Mouse (Mus musculus) brown adipose tissue, adult 24 weeks (tissue): ENCODE measurements around the gene Rps25. TPM values are rescaled to one million over a fixed set of nuclear protein-coding genes. Genes with fewer than 3 reads are reported as not detected.
"Not testable (repeated sequence)": the region's sequence is repeated elsewhere in the genome, so short reads cannot be mapped to it uniquely, and the experiment has no call there.

ENCODE experiments used
- H3K27ac ChIP-seq: fragments of 200-500 bp; replicated peaks from 2 replicates; pipeline ENCODE4 v1.5.1; 2012; ENCODE audit warnings: low read depth, mild to moderate bottlenecking, low read length
- H3K4me1 ChIP-seq: fragments of 200-500 bp; 2 replicates; pipeline ENCODE4 v1.6.1; 2012; ENCODE audit warnings: low read length, mixed read lengths; ENCODE audit not compliant: control insufficient read depth, insufficient read depth, insufficient read length
- H3K4me3 ChIP-seq: fragments of 200-500 bp; 2 replicates; pipeline ENCODE4 v1.5.1; 2012; ENCODE audit warnings: low read depth, mild to moderate bottlenecking, low read length, moderate library complexity; ENCODE audit not compliant: insufficient read depth
- polyA plus RNA-seq: library from polyadenylated mRNA; stranded (reverse); fragments of >200 nt; gene quantifications from 2 replicates; pipeline ENCODE4 v1.2.4, GENCODE M21; 2012; ENCODE audit not compliant: missing spikeins, insufficient read depth, insufficient read length

The Rps25 gene
- polyA plus RNA-seq, 1 experiment = 1,821 TPM

DNA sequence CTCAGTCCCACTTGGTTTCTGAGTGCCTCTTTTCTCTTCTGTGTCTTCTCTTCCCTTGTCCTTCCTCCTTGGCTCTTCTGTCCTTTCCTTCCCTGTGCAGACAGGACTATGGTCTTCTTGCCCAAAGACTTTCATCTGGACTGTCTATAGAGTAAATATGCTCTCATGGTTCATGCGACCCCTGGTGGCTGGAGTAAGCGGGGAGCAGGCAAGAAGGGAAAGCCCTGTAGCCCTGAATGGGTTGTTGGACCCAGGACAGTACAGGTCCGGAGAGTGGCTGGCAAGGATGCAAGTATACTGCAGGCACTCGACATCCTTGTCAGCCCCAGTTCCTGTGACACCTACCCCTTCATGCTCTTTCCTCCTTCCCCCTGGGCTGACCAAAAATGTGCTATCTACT, 15.5 kb upstream of the Rps25 start:
- no peak overlapping the region for H3K27ac ChIP-seq
- peaks cover 2% of the 10 kb centered on the region; the same call in 1 of the 2 replicates for H3K4me1 ChIP-seq
- H3K4me3 ChIP-seq = no peak overlapping the region

DNA sequence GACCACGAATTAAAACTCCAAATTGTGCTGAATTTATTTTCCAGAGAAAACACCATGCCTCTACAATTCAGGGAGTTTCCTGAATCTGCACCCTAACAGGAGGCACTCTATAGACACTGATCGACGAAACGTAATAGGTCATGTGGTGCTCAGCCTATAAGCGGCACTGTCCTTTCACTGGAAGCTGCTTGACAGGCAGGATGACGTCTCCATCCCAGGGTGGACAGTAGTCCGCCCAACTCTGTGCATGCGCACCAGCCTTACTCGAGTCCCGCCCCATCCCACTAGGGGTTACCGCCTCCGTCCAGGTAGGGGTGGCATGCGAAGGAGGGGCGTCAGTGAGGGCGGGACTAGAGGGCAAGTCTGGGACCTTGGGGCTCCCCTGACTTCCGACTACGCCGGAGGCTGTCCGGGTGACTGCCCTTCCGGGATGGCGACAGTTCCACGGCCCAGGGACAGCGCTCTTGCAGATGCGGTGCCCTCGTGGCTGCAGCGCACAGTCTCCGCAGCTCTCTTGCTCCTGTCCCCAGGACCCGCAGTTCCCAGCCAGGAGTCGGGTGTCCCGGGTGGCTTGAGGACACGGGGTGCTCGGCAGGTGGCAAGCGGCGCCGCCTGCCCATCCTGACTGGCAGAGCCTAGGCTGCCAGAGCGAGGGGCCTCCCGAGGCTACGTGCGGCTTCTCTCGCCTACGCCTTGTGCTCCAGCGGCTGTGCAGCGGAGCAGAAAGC, 10.1 kb upstream of the Rps25 start, which contains the start of gene Slc37a4:
Slc37a4 (plus strand) TSS at position 169 of the 728 bp plus-strand sequence.
- H3K4me3 ChIP-seq = peak within 1 kb of the TSS; percentile 66
- peak within 1 kb of the TSS; percentile 29 for H3K27ac ChIP-seq
- peaks cover 12% of the 10 kb centered on the region for H3K4me1 ChIP-seq

DNA sequence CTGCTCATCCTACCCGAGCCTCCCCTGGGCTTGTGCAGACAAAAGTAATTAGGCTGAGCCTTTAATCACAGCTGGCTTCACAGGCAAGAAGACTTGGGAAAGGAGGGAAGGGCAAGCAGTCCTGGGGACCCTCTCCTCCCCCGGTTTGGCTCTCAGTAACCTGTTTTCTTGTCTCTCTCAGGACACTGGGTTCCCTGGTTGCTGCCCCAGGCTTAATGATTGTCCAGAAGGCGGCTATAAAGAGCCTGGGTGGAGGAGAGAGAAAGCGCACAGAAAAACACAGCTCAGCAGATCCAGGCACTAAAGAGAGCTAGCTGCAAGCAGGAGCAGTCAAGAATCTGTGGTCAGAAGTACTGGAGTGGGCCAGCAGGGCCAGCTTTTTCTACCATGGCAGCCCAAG, 8.9 kb upstream of the Rps25 start:
- no peak overlapping the region for H3K27ac ChIP-seq
- H3K4me3 ChIP-seq = no peak overlapping the region; the same call in 1 of the 2 replicates
- peaks cover 12% of the 10 kb centered on the region for H3K4me1 ChIP-seq

DNA sequence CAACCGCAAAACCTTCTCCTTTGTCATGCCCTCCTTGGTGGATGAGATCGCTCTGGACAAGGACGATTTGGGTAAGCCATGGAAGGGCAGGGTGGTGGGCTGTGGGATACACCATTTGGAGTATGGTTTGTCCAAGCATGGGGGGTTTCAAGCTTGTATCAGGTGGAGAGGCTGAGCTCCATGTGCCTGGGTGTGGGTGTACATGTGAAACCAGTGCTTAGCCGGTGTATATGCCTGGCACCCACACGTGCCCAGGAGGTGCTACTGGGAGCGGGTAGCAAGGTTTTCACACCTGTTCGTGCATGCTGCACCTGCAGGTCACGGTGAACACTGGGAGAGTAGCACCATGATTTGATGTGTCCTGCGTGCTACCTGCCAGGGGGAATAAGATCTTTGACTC, 8.4 kb upstream of the Rps25 start:
- H3K27ac ChIP-seq = no peak overlapping the region
- H3K4me3 ChIP-seq = no peak overlapping the region; the same call in 1 of the 2 replicates

DNA sequence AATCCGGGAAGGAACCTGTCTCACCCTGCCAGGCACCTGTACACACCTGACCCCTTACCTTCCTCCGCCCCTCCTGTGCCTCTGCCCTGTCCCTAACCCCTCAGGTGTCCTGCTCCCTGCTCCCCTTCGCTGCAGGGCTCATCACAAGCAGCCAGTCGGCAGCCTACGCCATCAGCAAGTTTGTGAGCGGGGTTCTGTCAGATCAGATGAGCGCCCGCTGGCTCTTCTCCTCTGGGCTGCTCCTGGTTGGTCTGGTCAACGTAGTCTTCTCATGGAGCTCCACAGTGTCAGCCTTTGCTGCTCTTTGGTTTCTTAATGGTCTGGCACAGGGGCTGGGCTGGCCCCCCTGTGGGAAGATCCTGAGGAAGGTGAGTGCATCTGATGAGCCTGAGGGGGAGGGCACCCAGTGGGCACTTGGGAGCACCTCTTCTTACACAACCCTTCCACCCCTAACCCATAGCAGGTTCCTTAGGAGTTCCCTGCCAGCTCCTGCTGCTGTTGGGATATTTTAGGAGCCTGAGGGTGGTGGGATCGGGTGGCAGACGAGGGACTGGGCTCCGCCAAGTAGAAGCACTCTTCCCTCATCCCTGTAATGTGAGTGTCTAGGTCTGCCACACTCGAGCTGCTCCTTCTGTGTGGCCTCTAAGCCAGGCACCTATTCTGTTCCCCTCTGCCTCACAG, 7.7 kb upstream of the Rps25 start:
- no peak overlapping the region for H3K27ac ChIP-seq
- H3K4me1 ChIP-seq = peaks cover 12% of the 10 kb centered on the region
- no peak overlapping the region for H3K4me3 ChIP-seq

More for the DNA sequence above, 8.4 kb upstream of the Rps25 start:
- peaks cover 12% of the 10 kb centered on the region for H3K4me1 ChIP-seq

DNA sequence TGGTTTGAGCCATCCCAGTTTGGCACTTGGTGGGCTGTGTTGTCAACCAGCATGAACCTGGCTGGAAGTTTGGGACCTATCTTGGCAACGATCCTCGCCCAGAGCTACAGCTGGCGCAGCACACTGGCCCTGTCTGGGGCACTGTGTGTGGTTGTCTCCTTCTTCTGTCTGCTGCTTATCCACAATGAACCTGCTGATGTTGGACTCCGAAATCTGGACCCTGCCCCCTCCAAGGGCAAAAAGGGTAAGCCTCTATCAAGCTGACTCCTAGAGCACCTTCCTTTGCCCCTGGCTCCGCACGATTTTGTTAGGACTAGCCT, 7.2 kb upstream of the Rps25 start:
- Histone ChIP-seq H3K4me3 (no peak overlapping the region), H3K27ac (no peak overlapping the region), H3K4me1 (peaks cover 12% of the 10 kb centered on the region)

DNA sequence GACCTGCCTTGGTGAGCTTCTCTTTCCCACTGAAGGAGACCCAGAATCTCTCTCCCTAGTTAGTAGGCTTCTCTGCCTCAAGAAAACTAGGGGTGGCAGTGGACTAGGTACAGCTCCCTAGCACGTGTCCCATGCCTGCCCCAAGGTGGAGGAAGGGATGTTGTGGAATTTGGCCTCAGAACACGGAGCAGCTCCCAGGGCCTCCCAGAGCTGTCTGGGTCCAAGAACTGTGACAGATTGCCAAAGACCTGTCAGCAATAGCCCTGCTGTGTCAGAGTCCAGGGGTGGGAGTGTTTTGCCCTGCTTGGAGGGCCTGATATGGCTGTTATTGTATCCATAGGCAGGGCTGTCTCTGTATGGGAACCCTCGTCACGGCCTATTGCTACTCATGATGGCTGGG, 5.9 kb upstream of the Rps25 start:
- peaks cover 11% of the 10 kb centered on the region for H3K4me1 ChIP-seq
- no peak overlapping the region for H3K4me3 ChIP-seq
- H3K27ac ChIP-seq = peak overlapping the region; percentile 11; the same call in 1 of the 2 replicates

DNA sequence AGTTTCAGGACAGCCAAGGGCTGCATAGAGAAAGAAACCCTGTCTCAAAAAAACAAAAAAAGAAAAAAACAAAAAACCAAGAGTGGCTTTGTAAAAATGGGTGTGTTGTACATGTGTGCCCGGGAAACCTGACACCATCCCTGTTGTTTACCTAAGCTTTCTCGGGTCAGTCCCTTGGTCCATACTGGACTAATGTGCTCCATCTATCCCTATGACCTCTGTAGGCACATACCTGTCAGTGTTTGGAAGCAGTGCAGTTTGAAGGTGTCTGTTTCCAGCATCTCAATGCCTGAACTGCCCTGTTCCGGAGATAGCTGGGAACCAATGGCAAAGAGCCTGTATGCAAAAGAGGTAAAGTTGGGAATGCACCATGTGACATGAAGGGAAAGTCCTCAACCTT, 1.9 kb upstream of the Rps25 start:
- Histone ChIP-seq H3K4me1 (peaks cover 8% of the 10 kb centered on the region), H3K4me3 (no peak overlapping the region), H3K27ac (no peak overlapping the region)

DNA sequence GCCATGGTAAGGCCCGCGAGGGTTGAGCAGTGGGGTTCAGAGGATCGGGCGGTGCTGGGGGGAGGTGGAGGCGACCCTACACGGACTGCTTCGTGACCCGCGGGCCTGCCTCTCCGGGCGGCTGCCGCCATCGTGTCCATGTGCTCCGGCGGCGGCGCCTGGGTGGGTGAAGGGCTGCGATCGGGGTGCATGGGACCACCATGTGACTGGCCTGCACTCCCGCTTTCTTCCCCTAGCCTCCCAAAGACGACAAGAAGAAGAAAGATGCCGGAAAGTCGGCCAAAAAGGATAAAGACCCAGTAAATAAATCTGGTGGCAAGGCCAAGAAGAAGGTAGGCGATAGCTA, 786 bp downstream of the Rps25 start:
- Histone ChIP-seq H3K27ac (peak overlapping the region; percentile 73), H3K4me3 (peak overlapping the region; percentile 88), H3K4me1 (no peaks in the 10 kb centered on the region)

DNA sequence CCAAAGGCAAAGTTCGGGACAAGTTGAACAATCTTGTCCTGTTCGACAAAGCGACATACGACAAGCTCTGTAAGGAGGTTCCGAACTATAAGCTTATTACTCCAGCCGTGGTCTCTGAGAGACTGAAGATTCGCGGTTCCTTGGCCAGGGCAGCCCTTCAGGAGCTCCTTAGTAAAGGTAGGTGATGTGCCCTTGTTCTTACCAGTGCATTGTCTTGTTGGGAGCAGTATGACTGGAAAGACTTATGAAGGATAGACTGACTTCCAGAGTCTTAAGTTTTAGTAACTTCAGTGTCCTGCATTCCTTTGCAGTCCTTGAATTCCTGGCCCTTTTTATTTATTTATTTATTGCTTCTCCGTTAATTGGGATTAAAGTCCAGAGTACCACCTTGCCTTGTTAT, 1.8 kb downstream of the Rps25 start:
- H3K4me1 ChIP-seq = not testable (repeated sequence)

DNA sequence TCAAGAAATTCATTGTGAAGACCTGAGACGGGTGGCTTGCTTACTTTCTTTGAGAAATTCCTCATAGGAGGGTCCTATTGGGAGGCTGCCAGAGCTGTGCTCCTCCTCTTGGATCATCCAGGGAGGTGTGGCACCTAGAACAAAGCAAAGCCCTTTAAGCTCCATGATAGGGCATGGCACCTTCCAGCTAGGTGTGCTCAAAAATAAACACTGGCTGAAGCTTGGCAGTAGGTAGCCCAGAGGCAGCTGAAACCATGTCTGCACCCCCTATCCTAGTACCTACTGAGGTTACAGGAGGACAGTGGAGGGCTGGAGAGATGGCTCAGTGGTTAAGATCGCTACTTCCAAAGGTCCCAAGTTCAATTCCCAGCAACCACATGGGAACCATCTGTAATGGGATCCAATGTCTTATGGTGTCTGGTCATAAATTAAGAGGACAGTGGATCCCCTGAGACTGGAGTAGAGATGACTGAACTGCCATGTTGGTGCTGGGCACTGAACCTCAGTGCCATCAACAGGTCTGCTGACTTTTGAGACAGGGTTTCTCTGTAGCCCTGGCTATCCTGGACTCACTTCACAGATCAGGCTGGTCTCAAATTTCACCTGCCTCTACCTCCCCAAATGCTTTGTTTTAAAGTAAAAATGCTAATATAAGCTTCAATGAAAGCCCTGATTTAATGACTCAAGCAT, 3.9 kb downstream of the Rps25 start:
- Histone ChIP-seq H3K4me1 (no peaks in the 10 kb centered on the region), H3K4me3 (no peak overlapping the region), H3K27ac (no peak overlapping the region)

More for the DNA sequence above, 1.8 kb downstream of the Rps25 start:
- H3K4me3 ChIP-seq = peak overlapping the region; percentile 88
- not testable (repeated sequence) for H3K27ac ChIP-seq

DNA sequence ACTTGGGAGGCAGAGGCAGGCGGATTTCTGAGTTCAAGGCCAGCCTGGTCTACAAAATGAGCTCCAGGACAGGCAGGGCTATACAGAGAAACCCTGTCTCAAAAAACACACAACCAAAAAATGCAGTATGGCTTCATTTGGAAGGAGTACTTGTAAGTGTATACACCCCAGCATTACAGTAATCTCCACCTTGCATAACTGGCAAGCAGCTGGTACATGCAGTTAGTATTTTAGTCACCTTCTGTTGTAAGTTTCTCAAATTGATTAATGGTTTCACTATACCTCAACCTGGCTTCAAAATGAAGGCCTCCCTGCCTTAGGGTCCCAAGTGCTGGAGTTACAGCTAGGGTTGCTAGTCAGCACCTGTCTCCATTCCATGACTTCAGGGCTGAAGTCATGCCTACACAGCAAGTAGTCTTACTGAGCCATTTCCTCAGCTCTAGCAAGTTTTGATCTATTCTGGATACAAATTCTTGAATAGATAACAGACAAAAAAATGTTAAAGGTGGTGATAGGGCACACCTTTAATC, 4.7 kb downstream of the Rps25 start:
- Histone ChIP-seq H3K4me3 (no peak overlapping the region), H3K4me1 (no peaks in the 10 kb centered on the region), H3K27ac (no peak overlapping the region)

DNA sequence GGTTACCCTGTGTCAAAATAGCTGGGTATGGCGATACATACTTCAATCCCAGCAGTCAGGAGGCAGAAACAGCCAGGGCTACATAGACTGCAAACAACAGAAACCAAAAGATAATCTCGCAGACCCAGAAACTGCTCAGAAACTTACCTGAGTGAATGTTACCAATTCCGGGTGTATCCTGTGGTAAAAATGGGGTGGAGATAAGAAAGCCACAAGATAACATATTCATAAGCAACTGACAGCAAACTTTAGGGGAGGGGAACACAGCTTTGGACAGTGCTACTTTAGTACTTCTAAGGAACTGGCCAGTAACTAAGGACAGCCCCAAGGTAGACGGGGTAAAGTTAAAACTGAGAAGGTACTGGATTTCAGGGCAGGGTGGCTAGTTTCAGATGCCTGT, 5.4 kb downstream of the Rps25 start:
- H3K4me3 ChIP-seq = no peak overlapping the region
- no peaks in the 10 kb centered on the region for H3K4me1 ChIP-seq
- H3K27ac ChIP-seq = no peak overlapping the region

DNA sequence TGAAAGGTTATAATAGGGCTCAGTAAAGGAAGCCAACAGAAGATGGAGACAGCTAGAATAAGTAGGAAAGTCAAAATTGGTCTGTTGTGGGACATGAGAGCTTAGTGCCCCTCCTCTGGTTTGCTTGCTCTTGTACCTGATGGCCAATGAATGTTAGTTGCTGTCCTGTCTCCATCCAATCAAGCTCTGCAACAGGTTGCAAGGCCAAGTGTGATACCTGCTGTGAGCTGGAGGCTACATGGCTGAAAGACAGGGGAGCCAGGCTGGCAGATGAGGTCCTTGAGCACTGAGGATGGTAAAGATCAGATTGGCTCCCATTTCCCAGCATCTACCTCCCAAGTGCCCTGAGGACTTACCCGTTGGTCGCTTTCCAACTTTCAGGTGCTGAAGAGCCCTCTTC, 5.8 kb downstream of the Rps25 start:
- Histone ChIP-seq H3K4me3 (no peak overlapping the region), H3K27ac (no peak overlapping the region), H3K4me1 (no peaks in the 10 kb centered on the region)

DNA sequence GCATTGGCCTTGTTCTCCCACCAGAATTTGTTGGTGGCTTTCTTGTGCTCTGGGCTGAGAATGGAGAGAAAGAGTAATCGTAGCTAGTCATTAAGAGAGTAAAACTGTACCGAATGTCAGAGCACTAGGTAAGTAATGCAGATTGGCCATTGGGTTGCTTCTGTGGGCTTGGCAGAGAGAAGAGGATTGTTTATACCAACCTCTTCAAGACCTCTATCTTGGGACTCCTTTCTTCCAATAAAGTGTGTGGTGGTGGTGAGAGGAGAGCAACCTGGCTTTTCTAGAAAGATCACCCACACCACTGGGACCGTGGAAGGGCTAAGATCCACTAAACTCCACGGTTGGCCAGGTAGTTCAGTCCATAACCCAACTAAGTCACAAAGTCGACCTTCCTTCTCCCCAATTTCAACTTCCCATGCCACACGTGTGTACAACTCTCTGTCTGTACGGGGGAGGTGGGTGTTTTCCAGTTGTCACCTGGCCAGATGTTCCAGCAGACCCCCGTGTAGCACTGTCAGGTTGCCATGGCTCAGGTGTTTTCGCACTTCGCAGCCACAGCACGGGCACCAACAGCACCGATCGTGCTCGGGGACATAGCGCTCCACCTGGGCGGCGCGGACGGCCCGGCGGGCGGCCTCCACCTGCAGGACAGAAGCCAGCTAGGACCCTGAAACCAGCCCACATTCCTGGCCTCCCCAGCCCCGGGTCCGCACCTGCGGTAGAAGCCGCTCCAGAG, 10.4 kb downstream of the Rps25 start:
- Histone ChIP-seq H3K27ac (peak overlapping the region; percentile 18; the same call in 1 of the 2 replicates), H3K4me1 (no peaks in the 10 kb centered on the region), H3K4me3 (peak overlapping the region; percentile 84)
